Mouse (Mus musculus) embryonic facial prominence, embryonic 13.5 days (tissue): ENCODE data around the gene Etl4. TPM values are rescaled to one million over a fixed set of nuclear protein-coding genes. Genes with fewer than 3 reads are reported as not detected.

Experiments
- ATAC-seq: fragments of 200-750 bp; cut with Nextera tagmentation; 2 replicates; pipeline ENCODE4 v1.8.0; 2017; ENCODE audit warnings: low read depth; ENCODE audit not compliant: insufficient number of reproducible peaks, insufficient read depth, low FRiP score, low TSS enrichment
- H3K27ac ChIP-seq: fragments of 300-500 bp; sonication (generic); 2 replicates; pipeline ENCODE4 v1.5.1; 2015; ENCODE audit warnings: moderate library complexity, mild to moderate bottlenecking, inconsistent platforms
- H3K27me3 ChIP-seq: fragments of 300-500 bp; sonication (generic); 2 replicates; pipeline ENCODE4 v1.6.1; 2015; ENCODE audit warnings: mild to moderate bottlenecking, inconsistent platforms
- H3K36me3 ChIP-seq: fragments of 300-500 bp; sonication (generic); 2 replicates; pipeline ENCODE4 v1.6.1; 2015; ENCODE audit warnings: mild to moderate bottlenecking, inconsistent platforms
- H3K4me1 ChIP-seq: fragments of 300-500 bp; sonication (generic); 2 replicates; pipeline ENCODE4 v1.6.1; 2015; ENCODE audit warnings: inconsistent platforms
- H3K4me2 ChIP-seq: fragments of 300-500 bp; sonication (generic); 2 replicates; pipeline ENCODE4 v1.6.1; 2015; ENCODE audit warnings: moderate library complexity, mild to moderate bottlenecking, inconsistent platforms
- H3K4me3 ChIP-seq: fragments of 300-500 bp; sonication (generic); 2 replicates; pipeline ENCODE4 v1.5.1; 2015; ENCODE audit warnings: mild to moderate bottlenecking, inconsistent platforms
- H3K9ac ChIP-seq: fragments of 300-500 bp; sonication (generic); 2 replicates; pipeline ENCODE4 v1.6.1; 2015; ENCODE audit warnings: mild to moderate bottlenecking, inconsistent platforms
- H3K9me3 ChIP-seq: fragments of 300-500 bp; sonication (generic); 2 replicates; pipeline ENCODE4 v1.6.1; 2016; ENCODE audit warnings: inconsistent platforms
- WGBS: fragments of 180-500 bp; shearing (Covaris S2); methylation state at CpG from one replicate; pipeline ENCODE4 v1.1.7; 2015; ENCODE audit warnings: mixed read lengths; 5-methylcytosine and 5-hydroxymethylcytosine counted together
- polyA plus RNA-seq: library from polyadenylated mRNA; unstranded; fragments of >200 nt; fragmentation: Nextera tagmentation; extraction: Ambion mirVana; gene quantifications from 2 replicates; pipeline ENCODE4 v1.2.1, GENCODE M21; 2015

The Etl4 gene
- 33.3 and 35.2 TPM in 2 replicates for polyA plus RNA-seq

DNA sequence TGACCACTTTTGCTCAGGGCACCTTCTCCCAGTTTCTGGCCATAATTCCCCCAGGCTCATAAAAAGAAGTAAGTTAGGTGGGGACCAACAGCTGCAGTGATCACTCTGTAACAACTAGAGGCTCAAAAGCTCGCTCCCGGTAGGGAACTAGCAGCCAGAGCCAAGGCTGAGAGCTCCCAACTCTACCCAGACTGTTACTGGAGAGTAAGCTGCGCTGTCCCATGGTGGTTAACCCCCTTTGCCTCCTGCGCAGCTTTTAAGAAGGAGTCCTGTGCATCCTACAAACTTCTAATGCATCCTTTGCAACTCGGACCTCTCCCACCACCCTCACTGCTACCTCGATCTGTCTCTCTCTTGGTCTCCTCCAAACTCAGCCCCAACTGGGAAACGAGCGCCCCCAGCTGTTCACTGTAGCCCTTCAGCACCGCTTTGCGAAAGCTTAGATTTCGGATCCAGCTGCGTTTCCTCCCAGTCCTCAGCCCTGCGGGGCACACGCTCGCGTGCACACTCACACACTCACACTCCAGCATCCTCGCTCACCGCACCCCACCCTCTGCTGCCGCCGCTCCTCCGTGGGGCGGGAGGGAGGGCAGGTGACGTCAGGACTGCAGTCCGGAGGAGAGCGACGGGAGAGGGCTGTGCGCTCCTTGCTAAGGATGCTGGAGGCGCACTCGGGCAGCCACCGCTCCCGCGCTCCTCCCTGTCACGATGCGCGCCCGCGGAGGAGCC lies at the start of gene Etl4:
Gene Etl4, plus strand, starts transcription at position 610 of the 729 bp plus-strand sequence.
- Histone ChIP-seq H3K9ac (peak within 1 kb of the TSS; percentile 60), H3K4me1 (peaks cover 11% of the 10 kb centered on the region), H3K4me2 (peak within 1 kb of the TSS; percentile 99), H3K27ac (no peak within 1 kb of the TSS), H3K9me3 (no peaks in the 10 kb centered on the region), H3K36me3 (no peaks in the 10 kb centered on the region), H3K27me3 (peaks cover 41% of the 10 kb centered on the region), H3K4me3 (peak within 1 kb of the TSS; percentile 53)
- peak; percentile 80 for ATAC-seq
- WGBS, result under 1% methylated on average over 37 of the region's 37 CpGs

DNA sequence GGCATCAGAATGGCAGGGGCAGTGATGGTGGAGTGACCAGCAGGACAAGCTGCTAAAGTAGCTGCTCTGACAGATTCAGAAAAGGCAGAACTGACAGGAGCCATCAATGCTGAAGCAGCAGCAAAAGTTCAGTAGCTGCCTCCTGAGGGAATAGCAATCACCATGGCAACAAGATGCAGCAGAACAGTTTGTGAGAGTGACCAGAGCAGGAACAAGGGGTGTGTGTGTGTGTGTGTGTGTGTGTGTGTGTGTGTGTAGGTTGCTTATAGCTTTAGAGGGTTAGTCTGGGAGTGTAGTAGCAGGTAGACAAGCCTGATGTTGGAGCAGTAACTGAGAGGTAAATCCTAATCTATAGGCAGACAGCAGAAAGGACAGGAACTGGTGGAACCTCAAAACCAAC lies 40.4 kb upstream of the Etl4 start:
- ATAC-seq, result no peak
- Histone ChIP-seq H3K36me3 (no peaks in the 10 kb centered on the region), H3K4me3 (no peak overlapping the region), H3K27ac (no peak overlapping the region), H3K9me3 (no peaks in the 10 kb centered on the region), H3K27me3 (no peaks in the 10 kb centered on the region), H3K4me2 (no peak overlapping the region), H3K4me1 (no peaks in the 10 kb centered on the region), H3K9ac (no peak overlapping the region)

DNA sequence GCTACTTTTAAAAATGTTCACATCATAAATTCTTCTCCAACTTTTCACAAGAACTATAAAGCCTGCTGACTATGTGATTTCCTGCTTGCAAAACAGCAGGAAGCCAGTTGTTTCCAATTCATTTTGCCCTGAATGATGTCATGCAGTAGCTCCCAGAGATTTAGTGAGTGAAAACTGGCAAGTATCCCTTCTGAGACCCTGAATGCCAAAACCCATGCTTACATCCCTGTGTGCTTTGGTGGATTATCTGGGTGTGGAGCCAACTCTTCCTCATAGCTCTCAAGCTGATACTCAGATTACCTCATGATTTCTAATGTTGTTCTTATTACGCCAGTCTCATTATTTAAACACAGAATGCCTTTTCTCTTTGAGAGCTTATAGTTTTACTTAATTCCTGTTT lies 37.7 kb upstream of the Etl4 start:
- Histone ChIP-seq H3K9me3 (no peaks in the 10 kb centered on the region), H3K27ac (no peak overlapping the region), H3K27me3 (no peaks in the 10 kb centered on the region), H3K4me3 (no peak overlapping the region), H3K36me3 (no peaks in the 10 kb centered on the region), H3K9ac (no peak overlapping the region), H3K4me2 (no peak overlapping the region), H3K4me1 (no peaks in the 10 kb centered on the region)
- WGBS, result 88% methylated on average over 1 of the region's 1 CpGs
- ATAC-seq, result no peak

DNA sequence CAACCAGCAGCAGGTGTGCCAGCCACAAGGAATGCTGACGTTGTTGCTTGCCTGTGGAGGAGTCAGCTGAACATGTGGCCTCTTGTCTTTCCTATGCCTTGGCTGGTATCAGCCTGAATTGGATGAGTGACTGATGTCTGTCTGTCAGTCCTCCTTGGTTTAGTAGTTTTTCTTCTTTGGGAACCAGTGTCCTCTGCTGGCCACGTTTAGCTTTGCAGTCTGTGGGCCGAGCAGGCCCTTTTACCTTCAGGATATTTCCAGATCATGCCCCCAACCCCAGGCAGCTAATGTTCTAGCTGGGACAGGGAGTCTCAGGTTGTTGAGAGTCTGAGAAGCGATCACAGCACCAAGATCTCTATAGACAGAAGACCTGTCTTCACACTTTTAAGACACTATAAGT lies 18.7 kb upstream of the Etl4 start:
- Histone ChIP-seq H3K27ac (no peak overlapping the region), H3K27me3 (no peaks in the 10 kb centered on the region), H3K36me3 (no peaks in the 10 kb centered on the region), H3K4me1 (no peaks in the 10 kb centered on the region), H3K4me2 (no peak overlapping the region), H3K9me3 (no peaks in the 10 kb centered on the region), H3K9ac (no peak overlapping the region), H3K4me3 (no peak overlapping the region)
- 37% methylated on average over 4 of the region's 4 CpGs for WGBS
- no peak for ATAC-seq

DNA sequence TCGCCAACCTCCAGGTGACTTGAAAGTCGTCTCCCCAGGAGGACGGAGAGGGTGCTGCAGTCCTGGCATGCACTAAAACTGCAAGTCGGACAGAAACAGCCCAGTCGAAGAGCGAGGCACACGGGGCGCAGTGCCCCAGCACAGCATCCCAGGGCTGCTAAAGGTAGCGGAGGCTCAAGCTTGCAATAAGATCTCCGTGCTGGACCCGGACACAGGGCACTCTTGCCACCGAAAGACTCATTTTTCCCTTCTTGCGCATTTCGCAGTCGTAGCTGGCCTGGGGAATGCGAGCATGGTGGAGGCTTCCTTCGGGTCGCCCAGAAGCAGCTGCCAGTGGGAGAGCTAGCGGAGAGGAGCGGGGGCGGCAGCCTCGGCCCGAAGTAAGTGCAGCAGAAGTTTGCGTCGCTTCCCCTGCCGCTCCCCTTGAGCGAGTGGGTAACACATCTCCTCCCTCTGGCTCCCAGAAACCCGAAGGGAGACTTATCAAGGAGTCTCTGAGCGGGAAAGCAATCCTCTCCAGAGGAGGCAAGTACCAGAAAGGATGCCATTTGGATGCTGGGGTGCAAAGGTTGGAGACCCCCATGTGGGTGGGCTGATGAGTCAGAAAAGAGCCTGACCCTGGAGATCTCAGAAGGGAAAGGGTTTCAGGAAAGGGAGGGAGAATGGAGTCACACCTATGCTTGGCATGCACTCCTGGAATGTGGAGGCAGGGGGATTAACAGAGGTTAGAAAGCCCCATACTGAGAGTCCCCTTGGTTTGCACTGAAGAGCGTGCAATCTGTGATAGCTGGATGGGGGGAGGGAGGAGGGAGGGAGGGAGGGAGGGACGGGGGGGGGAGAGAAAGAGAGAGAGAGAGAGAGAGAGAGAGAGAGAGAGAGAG lies 560 bp downstream of the Etl4 start:
- Histone ChIP-seq H3K4me3 (peak overlapping the region; percentile 53), H3K4me2 (peak overlapping the region; percentile 99), H3K27me3 (peaks cover 41% of the 10 kb centered on the region), H3K36me3 (no peaks in the 10 kb centered on the region), H3K9me3 (no peaks in the 10 kb centered on the region), H3K9ac (peak overlapping the region; percentile 60), H3K27ac (no peak overlapping the region), H3K4me1 (peaks cover 11% of the 10 kb centered on the region)
- ATAC-seq, result no peak; the same call in 1 of the 2 replicates
- WGBS, result 0% methylated on average over 30 of the region's 31 CpGs

DNA sequence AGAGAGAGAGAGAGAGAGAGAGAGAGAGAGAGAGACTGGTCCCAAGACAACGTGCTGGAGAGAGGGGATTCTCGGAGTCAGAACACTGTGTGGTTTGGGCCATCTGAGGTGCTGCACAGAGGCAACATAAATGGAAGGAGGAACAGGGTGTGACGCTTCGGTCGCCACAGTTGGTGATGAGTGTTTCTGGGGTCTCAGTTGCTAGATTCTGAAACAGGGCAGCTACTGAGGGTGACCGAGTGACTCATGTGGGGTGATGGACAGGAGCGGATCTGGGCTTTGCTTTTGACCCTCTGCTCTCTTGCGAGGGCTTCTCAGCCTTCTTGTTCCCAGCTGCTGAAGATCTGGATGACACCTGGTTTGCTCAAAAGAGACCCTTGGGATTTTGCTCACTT lies 1.2 kb downstream of the Etl4 start:
- Histone ChIP-seq H3K4me1 (peaks cover 11% of the 10 kb centered on the region), H3K27me3 (peaks cover 41% of the 10 kb centered on the region), H3K27ac (no peak overlapping the region), H3K9me3 (no peaks in the 10 kb centered on the region), H3K36me3 (no peaks in the 10 kb centered on the region), H3K4me3 (no peak overlapping the region), H3K4me2 (no peak overlapping the region; the same call in 1 of the 2 replicates), H3K9ac (no peak overlapping the region)
- ATAC-seq, result no peak
- whole genome bisulfite sequencing, result 2% methylated on average over 8 of the region's 8 CpGs

DNA sequence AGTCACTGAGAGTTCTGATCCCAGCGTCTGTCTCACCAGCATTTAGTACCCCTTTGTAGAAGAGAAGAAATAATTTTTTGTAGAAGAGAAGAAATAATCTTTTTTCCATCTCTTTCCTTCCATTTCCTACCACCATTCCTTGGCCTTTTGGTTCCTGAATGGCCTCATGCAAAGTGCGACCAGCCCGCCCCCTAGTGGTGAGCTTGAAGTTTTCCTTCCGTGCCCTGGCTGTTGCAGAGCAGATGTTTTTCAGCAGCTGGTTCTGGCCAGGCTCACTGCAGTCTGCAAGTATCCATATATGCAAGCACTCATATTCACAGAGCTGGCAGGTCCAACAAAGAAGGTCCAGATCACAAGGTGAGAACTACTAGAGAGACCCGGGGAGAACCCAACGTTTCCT lies 9.6 kb downstream of the Etl4 start:
- H3K9ac ChIP-seq, result no peak overlapping the region
- no peaks in the 10 kb centered on the region for H3K9me3 ChIP-seq
- H3K4me1 ChIP-seq, result no peaks in the 10 kb centered on the region
- no peaks in the 10 kb centered on the region for H3K27me3 ChIP-seq
- H3K36me3 ChIP-seq, result no peaks in the 10 kb centered on the region
- no peak overlapping the region for H3K4me3 ChIP-seq
- H3K27ac ChIP-seq, result no peak overlapping the region
- ATAC-seq, result no peak
- 21% methylated on average over 6 of the region's 6 CpGs for WGBS
- H3K4me2 ChIP-seq, result no peak overlapping the region

DNA sequence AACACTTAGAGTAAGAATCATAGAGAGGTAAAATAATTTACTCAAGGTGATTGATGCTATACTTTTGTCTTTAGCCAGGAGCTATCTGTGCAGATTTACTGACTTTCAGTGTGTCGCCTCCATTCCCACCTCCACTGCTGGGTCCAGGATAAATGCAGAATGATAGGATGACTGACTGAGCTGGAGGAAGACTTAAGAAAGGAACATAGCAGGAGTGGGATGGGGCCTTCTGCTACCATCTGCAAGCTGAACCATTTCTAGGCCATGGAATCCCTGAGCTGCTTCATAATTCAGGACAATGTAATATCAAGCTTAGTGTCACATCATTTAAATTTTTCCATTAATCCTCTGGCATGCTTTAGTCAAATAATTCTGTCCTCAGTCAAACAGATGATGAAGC lies 20.4 kb downstream of the Etl4 start:
- Histone ChIP-seq H3K9me3 (no peaks in the 10 kb centered on the region), H3K9ac (no peak overlapping the region), H3K36me3 (no peaks in the 10 kb centered on the region), H3K4me3 (no peak overlapping the region), H3K27me3 (no peaks in the 10 kb centered on the region), H3K27ac (no peak overlapping the region), H3K4me1 (no peaks in the 10 kb centered on the region), H3K4me2 (no peak overlapping the region)
- no peak for ATAC-seq
- 81% methylated on average over 1 of the region's 1 CpGs for WGBS

DNA sequence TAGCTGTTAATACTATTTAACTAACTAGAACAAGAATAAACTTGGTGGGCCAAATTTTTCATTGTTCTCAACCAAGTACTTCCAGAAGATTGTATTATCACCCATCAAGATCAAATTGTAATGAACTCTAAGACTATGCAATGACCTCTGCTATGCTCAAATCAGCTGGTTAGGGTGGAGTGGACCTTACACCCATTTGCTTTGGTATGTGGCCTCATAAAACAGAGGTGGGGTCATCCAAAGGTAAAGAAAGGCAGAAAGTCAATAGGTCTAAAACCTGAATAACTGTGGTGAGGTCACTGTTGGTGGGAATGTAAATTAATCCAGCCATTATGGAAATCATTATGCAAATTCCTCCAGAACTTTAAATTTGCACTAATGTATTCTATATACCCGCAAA lies 24.3 kb downstream of the Etl4 start:
- WGBS, result 76% methylated on average over 1 of the region's 1 CpGs
- ATAC-seq, result no peak
- no peak overlapping the region for H3K4me2 ChIP-seq

DNA sequence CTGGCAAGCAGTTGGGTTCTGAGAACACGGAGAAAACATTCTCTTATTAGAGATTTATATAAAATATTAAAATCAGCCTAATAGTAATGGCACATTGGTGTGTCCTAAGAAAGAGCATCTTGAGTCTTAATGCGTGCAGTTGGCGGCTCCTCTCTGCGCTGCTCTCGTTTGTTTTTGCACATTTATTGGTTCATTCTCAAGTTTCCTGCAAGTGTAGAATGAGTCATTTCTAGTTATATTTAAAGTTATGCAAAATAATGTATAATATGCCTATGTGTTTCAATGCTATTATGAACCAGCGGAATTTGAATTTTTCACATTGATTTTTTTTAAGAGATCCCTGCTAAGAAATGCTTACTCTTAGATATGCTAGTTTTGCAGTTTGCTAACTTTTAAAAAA lies 35.6 kb downstream of the Etl4 start:
- Histone ChIP-seq H3K27me3 (no peaks in the 10 kb centered on the region), H3K9ac (no peak overlapping the region), H3K36me3 (no peaks in the 10 kb centered on the region), H3K4me3 (no peak overlapping the region), H3K27ac (no peak overlapping the region), H3K9me3 (no peaks in the 10 kb centered on the region), H3K4me1 (no peaks in the 10 kb centered on the region), H3K4me2 (no peak overlapping the region)
- 91% methylated on average over 6 of the region's 6 CpGs for whole genome bisulfite sequencing
- no peak for ATAC-seq

More for the DNA sequence above, 24.3 kb downstream of the Etl4 start:
- no peak overlapping the region for H3K4me3 ChIP-seq
- H3K9ac ChIP-seq, result no peak overlapping the region
- H3K27me3 ChIP-seq, result no peaks in the 10 kb centered on the region
- H3K9me3 ChIP-seq, result no peaks in the 10 kb centered on the region
- no peaks in the 10 kb centered on the region for H3K36me3 ChIP-seq
- no peaks in the 10 kb centered on the region for H3K4me1 ChIP-seq
- no peak overlapping the region for H3K27ac ChIP-seq

DNA sequence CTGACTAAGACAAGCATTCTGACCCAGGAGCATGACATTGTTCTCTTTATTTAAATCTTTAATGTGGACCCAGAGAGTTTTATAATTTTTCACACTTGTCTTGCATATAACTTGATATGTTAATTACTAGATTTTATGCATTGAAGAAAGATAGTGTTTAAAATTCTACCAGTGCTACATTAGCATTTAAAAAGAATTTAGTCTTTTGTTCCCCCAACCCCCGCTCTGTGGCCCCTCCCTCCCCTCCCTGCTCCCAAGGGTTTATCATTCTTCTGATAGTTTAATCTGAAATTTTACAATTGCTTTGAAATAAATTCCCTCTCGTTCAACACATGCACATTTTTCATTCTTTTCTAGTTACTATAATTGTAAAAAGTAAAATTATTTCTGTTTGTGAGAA lies 43.4 kb downstream of the Etl4 start:
- Histone ChIP-seq H3K4me3 (no peak overlapping the region), H3K27ac (no peak overlapping the region), H3K4me1 (no peaks in the 10 kb centered on the region), H3K9me3 (no peaks in the 10 kb centered on the region), H3K9ac (no peak overlapping the region), H3K27me3 (no peaks in the 10 kb centered on the region), H3K4me2 (no peak overlapping the region), H3K36me3 (no peaks in the 10 kb centered on the region)
- 82% methylated on average over 2 of the region's 2 CpGs for WGBS
- ATAC-seq, result no peak

DNA sequence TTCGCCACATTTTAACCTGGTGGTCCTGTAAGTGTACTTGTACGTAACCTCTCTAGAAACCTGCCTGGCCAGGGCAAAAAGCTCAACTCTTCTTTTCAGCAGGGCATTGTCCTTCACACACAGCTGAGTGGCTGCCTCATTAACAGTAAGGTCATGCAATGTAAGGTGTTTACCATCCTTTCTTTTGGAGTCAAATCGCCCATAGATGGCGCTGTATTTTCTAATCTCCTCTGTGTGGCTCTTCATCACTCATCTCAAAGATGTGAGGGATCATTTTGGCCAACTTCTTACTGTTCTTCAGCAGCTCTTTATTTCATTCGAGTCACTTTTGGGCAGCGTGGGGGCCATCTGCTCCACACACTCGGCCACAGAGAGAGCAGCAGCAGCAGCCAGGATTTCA lies 56.9 kb downstream of the Etl4 start:
- H3K4me2 ChIP-seq, result no peak overlapping the region
- H3K36me3 ChIP-seq, result no peaks in the 10 kb centered on the region
- H3K27me3 ChIP-seq, result no peaks in the 10 kb centered on the region
- 55% methylated on average over 7 of the region's 7 CpGs for WGBS
- no peak overlapping the region for H3K4me3 ChIP-seq
- H3K4me1 ChIP-seq, result no peaks in the 10 kb centered on the region
- H3K9ac ChIP-seq, result no peak overlapping the region
- no peak for ATAC-seq
- no peak overlapping the region for H3K27ac ChIP-seq
- no peaks in the 10 kb centered on the region for H3K9me3 ChIP-seq
